19 mouse cellular contexts compared by ENCODE assay signal in genomic region chr4:144951859-144952258, GRCm38 (mm10). TPM values are rescaled to one million over a fixed set of nuclear protein-coding genes. Genes with fewer than 3 reads are reported as not detected.
DNase-seq lines count a peak whose midpoint lies in the region; ATAC-seq and TF ChIP-seq lines count a peak whose summit lies in the region.
"Had no signal": no experiment of that assay in that cellular context is flagged by ENCODE, and none has a peak within 500 bp of the region (broad histone marks: within the 10 kb centered on the region; RNA-seq: fewer than 3 reads in every experiment).

No protein-coding gene starts in this region.

- ATAC-seq in lung, postnatal 0 days, result peak; percentile 15
- ATAC-seq: forebrain, embryonic 15.5 days; intestine, embryonic 16.5 days had no signal

- no peak for TF ChIP-seq EP300 in lung, postnatal 0 days (IDR thresholded peaks at IDR 0.05)

- peak; percentile 77 to 81 for DNase-seq in heart, adult 18-20 months
- DNase-seq in heart, postnatal 25 days (ENCODE audit: low spot score), result no peak
- DNase-seq in lung, postnatal 0 days (ENCODE audit: low spot score), result peak; percentile 90
- DNase-seq in lung, postnatal 10 days, result no peak
- peak; percentile 74 for DNase-seq in skeletal muscle tissue, adult 2 months (ENCODE audit: low read depth, low spot score)
- no peak for DNase-seq in ovary, postnatal 36 days (ENCODE audit: low spot score)
- DNase-seq: adrenal gland, adult 2 months; gastrocnemius, postnatal 10 days; kidney, postnatal 36 days; thymus, postnatal 14 days had no signal

- no peak for TF ChIP-seq CTCF in lung, postnatal 0 days (IDR thresholded peaks at IDR 0.05)

- no peaks in the 10 kb centered on the region for H3K27me3 ChIP-seq in lung, postnatal 0 days (replicated peaks; ENCODE audit: insufficient read depth, low read length)
- H3K27me3 ChIP-seq: CH12.LX; embryonic facial prominence, embryonic 13.5 days; forebrain, embryonic 15.5 days; lung, embryonic 15.5 days had no signal

- H3K27ac ChIP-seq in lung, postnatal 0 days (ENCODE audit: low read length), result no peak overlapping the region; the same call in 1 of the 2 replicates
- peak overlapping the region; percentile 35; the same call in 1 of the 2 replicates for H3K27ac ChIP-seq in brown adipose tissue, adult 24 weeks (replicated peaks; ENCODE audit: low read depth, low read length)
- H3K27ac ChIP-seq: embryonic facial prominence, embryonic 13.5 days; forebrain, embryonic 15.5 days; hindbrain, embryonic 10.5 days; left cerebral cortex, adult 2 months; lung, embryonic 15.5 days; midbrain, embryonic 10.5 days had no signal

- no peaks in the 10 kb centered on the region for H3K9me3 ChIP-seq in lung, postnatal 0 days (ENCODE audit: low read length)
- H3K9me3 ChIP-seq: embryonic facial prominence, embryonic 13.5 days; forebrain, embryonic 15.5 days; hindbrain, embryonic 10.5 days; lung, embryonic 15.5 days; midbrain, embryonic 10.5 days had no signal

- no peak overlapping the region for H3K4me2 ChIP-seq in lung, postnatal 0 days (replicated peaks; ENCODE audit: low read depth, low read length)
- H3K4me2 ChIP-seq: embryonic facial prominence, embryonic 13.5 days; forebrain, embryonic 15.5 days; lung, embryonic 15.5 days had no signal

- H3K36me3 ChIP-seq in lung, postnatal 0 days (ENCODE audit: insufficient read depth, low read length), result no peaks in the 10 kb centered on the region
- H3K36me3 ChIP-seq: embryonic facial prominence, embryonic 13.5 days; forebrain, embryonic 15.5 days; hindbrain, embryonic 10.5 days; lung, embryonic 15.5 days; midbrain, embryonic 10.5 days had no signal

- no peak overlapping the region for H3K9ac ChIP-seq in lung, postnatal 0 days (replicated peaks; ENCODE audit: low read depth)
- H3K9ac ChIP-seq: embryonic facial prominence, embryonic 13.5 days; forebrain, embryonic 15.5 days; lung, embryonic 15.5 days had no signal

- no peak overlapping the region for H3K4me3 ChIP-seq in lung, postnatal 0 days (ENCODE audit: low read depth, low read length)
- no peak overlapping the region for H3K4me3 ChIP-seq in brown adipose tissue, adult 24 weeks (ENCODE audit: insufficient read depth, low read depth, low read length)
- H3K4me3 ChIP-seq: embryonic facial prominence, embryonic 13.5 days; forebrain, embryonic 15.5 days; hindbrain, embryonic 10.5 days; left cerebral cortex, adult 2 months; lung, embryonic 15.5 days; midbrain, embryonic 10.5 days had no signal

- intact Hi-C loops in heart, postnatal 25 days (cut with DNase I), result no loop called here

- WGBS in lung, postnatal 0 days, result 52% methylated on average over 7 of the region's 7 CpGs

- H3K4me1 ChIP-seq in lung, postnatal 0 days (ENCODE audit: insufficient read depth, low read depth, low read length), result peaks cover 20% of the 10 kb centered on the region; the same call in 1 of the 2 replicates
- H3K4me1 ChIP-seq in brown adipose tissue, adult 24 weeks (ENCODE audit: control insufficient read depth, insufficient read depth, insufficient read length, low read length), result peaks cover 35% of the 10 kb centered on the region

RNA-seq across cellular contexts. Expression of gene Dhrs3, which starts 59.2 kb away (rescaled TPM):
- 100 to 1,000 TPM; 114 to 133 TPM for total RNA-seq in heart, adult 18-20 months (2021)
- total RNA-seq in heart, postnatal 25 days (2021), result 100 to 1,000 TPM; 112 to 126 TPM
- 177 and 229 TPM in 2 replicates for polyA plus RNA-seq in lung, postnatal 0 days (2015; fragmentation: Nextera tagmentation; extraction: Ambion mirVana)
- 167 and 202 TPM in 2 replicates for polyA plus RNA-seq in brown adipose tissue, adult 24 weeks (2012; ENCODE audit: insufficient read depth, insufficient read length, missing spikeins)

Comparison
In these comparisons a context has a peak if more than half of its experiments do, and no peak if none do; other contexts are left out.
1. DNase-seq: peak in heart, adult 18-20 months (2 of 2), lung, postnatal 0 days (single experiment) and skeletal muscle tissue, adult 2 months (single experiment); none in heart, postnatal 25 days (single experiment), lung, postnatal 10 days (single experiment) and ovary, postnatal 36 days (single experiment).